Mouse (Mus musculus): ENCODE results near the gene Hist1h2ao. TPM values are rescaled to one million over a fixed set of nuclear protein-coding genes. Genes with fewer than 3 reads are reported as not detected.
"Not testable (repeated sequence)": the region's sequence is repeated elsewhere in the genome, so short reads cannot be mapped to it uniquely, and the experiment has no call there.

Hist1h2ao gene
- polyA plus RNA-seq, 1 experiment from 2014 or later = not detected

DNA sequence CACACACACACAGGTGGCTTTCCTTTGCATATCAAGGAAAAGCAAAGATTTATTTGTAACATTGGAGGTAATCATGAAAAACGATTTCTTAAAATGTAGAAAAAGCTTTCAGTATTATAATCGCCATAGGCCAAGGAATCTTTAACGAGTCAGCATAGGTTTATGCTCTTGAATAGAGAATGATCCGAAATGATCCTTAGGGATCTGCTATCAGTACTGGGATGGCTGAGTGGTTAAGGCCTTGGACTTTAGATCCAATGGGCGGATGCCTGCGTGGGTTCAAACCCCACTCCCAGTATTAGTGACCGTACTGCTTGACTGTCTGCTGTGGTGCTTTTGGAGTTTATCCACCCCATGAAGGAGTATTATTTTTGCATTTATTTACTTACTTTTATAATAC lies 14.7 kb upstream of the Hist1h2ao start:
- no peaks in the 10 kb centered on the region for H3K4me1 ChIP-seq (replicated peaks; ENCODE audit: control insufficient read depth, insufficient read depth, low read length)
- no peak for DNase-seq (ENCODE audit: low spot score)
- H3K4me3 ChIP-seq (ENCODE audit: low read depth, low read length) = no peak overlapping the region
- H3K27me3 ChIP-seq (ENCODE audit: control insufficient read depth, insufficient read depth, low read length) = no peaks in the 10 kb centered on the region
- H3K36me3 ChIP-seq (ENCODE audit: control insufficient read depth, insufficient read depth, low read length) = no peaks in the 10 kb centered on the region
- H3K4me2 ChIP-seq (replicated peaks; ENCODE audit: low read depth, low read length) = no peak overlapping the region
- no peak overlapping the region for H3K27ac ChIP-seq (ENCODE audit: low read depth, low read length)
- H3K9me3 ChIP-seq (ENCODE audit: control insufficient read depth, low read length) = no peaks in the 10 kb centered on the region
- ATAC-seq (ENCODE audit: low FRiP score) = no peak
- WGBS = 90% methylated on average over 7 of the region's 7 CpGs
- H3K9ac ChIP-seq (ENCODE audit: low read depth, low read length) = no peak overlapping the region

DNA sequence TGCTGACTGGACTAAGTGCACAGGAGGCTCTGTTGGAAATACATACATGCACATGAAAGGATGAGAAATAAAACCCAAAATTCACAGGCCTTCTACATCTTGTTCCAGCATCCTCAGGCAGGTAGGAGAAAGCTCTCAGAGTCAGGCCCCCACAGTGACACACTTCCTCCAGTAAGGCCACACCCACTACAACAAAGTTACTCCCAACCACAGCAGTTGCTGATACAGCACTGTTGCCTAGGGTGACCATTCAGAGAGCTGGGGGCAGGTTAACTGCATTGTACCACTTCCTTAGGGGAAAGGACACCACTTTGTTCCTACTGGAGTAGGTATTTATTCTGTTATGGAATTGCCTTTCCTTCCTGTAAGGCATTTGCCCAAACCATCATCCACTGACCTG lies 13.1 kb upstream of the Hist1h2ao start:
- not testable (repeated sequence) for H3K9me3 ChIP-seq (ENCODE audit: control insufficient read depth, low read length); H3K9ac ChIP-seq (ENCODE audit: low read depth, low read length); H3K4me2 ChIP-seq (replicated peaks; ENCODE audit: low read depth, low read length); H3K36me3 ChIP-seq (ENCODE audit: control insufficient read depth, insufficient read depth, low read length); H3K4me3 ChIP-seq (ENCODE audit: low read depth, low read length); ATAC-seq (ENCODE audit: low FRiP score); H3K4me1 ChIP-seq (replicated peaks; ENCODE audit: control insufficient read depth, insufficient read depth, low read length); H3K27me3 ChIP-seq (ENCODE audit: control insufficient read depth, insufficient read depth, low read length); H3K27ac ChIP-seq (ENCODE audit: low read depth, low read length); DNase-seq (ENCODE audit: low spot score)

DNA sequence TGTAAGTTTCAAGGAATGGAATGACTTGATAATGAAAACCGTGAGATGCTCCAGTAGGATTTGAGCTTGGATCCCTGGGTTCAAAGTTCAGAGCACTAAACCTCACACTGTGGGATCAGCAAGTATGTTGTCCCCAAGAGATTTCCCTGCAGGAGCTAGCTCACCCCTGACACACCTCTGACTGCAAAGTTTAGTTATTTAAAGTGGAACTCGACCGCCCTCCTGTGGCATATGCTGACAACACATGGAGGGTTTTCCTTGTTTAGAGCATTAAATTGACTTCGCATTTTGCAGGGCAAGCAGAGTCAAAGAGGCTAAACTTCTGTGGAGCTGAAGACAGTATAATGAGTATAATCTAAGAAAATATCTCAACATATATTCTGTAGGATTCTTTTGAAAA lies 7.2 kb upstream of the Hist1h2ao start:
- WGBS = no CpG with 5 or more reads among the region's 4 CpGs
- not testable (repeated sequence) for H3K27ac ChIP-seq (ENCODE audit: low read depth, low read length); H3K9ac ChIP-seq (ENCODE audit: low read depth, low read length); H3K27me3 ChIP-seq (ENCODE audit: control insufficient read depth, insufficient read depth, low read length); H3K9me3 ChIP-seq (ENCODE audit: control insufficient read depth, low read length); H3K4me2 ChIP-seq (replicated peaks; ENCODE audit: low read depth, low read length); H3K36me3 ChIP-seq (ENCODE audit: control insufficient read depth, insufficient read depth, low read length); DNase-seq (ENCODE audit: low spot score); H3K4me1 ChIP-seq (replicated peaks; ENCODE audit: control insufficient read depth, insufficient read depth, low read length); H3K4me3 ChIP-seq (ENCODE audit: low read depth, low read length)
- peak; percentile 75 for ATAC-seq (ENCODE audit: low FRiP score)

DNA sequence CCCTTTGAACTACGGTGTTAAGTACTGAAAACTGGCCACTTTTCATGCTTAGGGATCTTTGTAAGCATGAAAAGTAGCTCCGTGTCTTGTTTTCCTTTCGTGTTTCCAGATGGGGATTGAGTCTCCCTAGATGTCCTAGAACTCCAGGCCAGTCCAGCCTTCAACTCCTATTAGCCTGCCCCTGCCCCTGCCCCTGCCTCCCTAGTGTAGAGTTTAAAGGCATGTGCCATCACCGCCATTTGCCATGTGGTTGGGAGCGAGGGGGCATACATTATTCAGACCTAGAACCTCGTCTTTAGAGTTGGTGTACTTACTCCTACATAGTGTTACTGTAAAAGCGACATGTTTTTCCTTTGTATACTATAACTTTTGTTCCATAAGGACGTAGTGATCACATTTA lies 809 bp downstream of the Hist1h2ao start:
- H3K27ac ChIP-seq (ENCODE audit: low read depth, low read length); H3K4me3 ChIP-seq (ENCODE audit: low read depth, low read length); H3K9ac ChIP-seq (ENCODE audit: low read depth, low read length); H3K4me1 ChIP-seq (replicated peaks; ENCODE audit: control insufficient read depth, insufficient read depth, low read length); H3K27me3 ChIP-seq (ENCODE audit: control insufficient read depth, insufficient read depth, low read length); H3K36me3 ChIP-seq (ENCODE audit: control insufficient read depth, insufficient read depth, low read length); H3K9me3 ChIP-seq (ENCODE audit: control insufficient read depth, low read length); DNase-seq (ENCODE audit: low spot score); H3K4me2 ChIP-seq (replicated peaks; ENCODE audit: low read depth, low read length): not testable (repeated sequence)
- no CpG with 5 or more reads among the region's 8 CpGs for WGBS
- ATAC-seq (ENCODE audit: low FRiP score) = peak; percentile 48

DNA sequence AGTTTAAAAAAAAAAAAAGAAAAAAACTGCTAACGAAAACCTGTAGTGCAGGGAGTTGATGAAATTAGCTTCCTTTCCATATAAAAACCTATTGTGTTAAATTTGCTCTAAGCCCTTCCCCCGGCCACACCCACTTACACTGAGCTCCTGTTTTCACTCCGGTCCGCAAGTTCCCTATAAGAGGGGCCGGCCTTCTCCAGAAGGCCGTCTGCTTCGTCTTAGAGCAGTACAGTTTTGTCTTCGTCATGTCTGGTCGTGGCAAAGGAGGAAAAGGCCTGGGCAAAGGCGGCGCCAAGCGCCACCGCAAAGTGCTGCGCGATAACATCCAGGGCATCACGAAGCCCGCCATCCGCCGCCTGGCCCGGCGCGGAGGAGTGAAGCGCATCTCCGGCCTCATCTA lies 1.3 kb downstream of the Hist1h2ao start, which contains the start of gene Hist1h4m:
Gene Hist1h4m, plus strand, starts transcription at position 208 of the 400 bp plus-strand sequence.
- not testable (repeated sequence) for DNase-seq (ENCODE audit: low spot score); H3K9ac ChIP-seq (ENCODE audit: low read depth, low read length); H3K27me3 ChIP-seq (ENCODE audit: control insufficient read depth, insufficient read depth, low read length); H3K4me1 ChIP-seq (replicated peaks; ENCODE audit: control insufficient read depth, insufficient read depth, low read length); H3K4me3 ChIP-seq (ENCODE audit: low read depth, low read length); H3K9me3 ChIP-seq (ENCODE audit: control insufficient read depth, low read length); H3K36me3 ChIP-seq (ENCODE audit: control insufficient read depth, insufficient read depth, low read length); H3K27ac ChIP-seq (ENCODE audit: low read depth, low read length)
- H3K4me2 ChIP-seq (replicated peaks; ENCODE audit: low read depth, low read length) = peak within 1 kb of the TSS; percentile 11; the same call in 1 of the 2 replicates
- ATAC-seq (ENCODE audit: low FRiP score) = peak; percentile 54
- no CpG with 5 or more reads among the region's 24 CpGs for WGBS

DNA sequence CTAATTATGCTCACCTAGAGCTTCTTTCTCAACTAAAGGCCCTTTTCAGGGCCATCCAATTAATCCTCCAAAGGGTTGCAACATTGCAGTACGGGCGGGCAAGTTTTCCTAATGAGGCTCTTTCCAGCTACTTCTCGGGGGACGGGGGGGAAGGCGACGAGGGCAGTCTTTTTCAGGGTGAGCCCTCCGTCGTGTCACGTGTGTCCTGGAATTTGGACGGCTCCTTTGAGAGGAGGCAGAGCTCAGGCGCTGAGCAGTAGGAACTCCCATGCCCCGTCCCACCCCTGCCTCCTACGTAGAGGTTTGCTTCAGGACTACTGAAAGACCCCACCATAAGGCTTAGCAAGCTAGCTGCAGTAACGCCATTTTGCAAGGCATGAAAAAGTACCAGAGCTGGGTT lies 1.8 kb downstream of the Hist1h2ao start:
- not testable (repeated sequence) for H3K4me1 ChIP-seq (replicated peaks; ENCODE audit: control insufficient read depth, insufficient read depth, low read length); H3K36me3 ChIP-seq (ENCODE audit: control insufficient read depth, insufficient read depth, low read length); DNase-seq (ENCODE audit: low spot score); H3K9ac ChIP-seq (ENCODE audit: low read depth, low read length); H3K27ac ChIP-seq (ENCODE audit: low read depth, low read length); H3K4me3 ChIP-seq (ENCODE audit: low read depth, low read length); H3K27me3 ChIP-seq (ENCODE audit: control insufficient read depth, insufficient read depth, low read length); H3K9me3 ChIP-seq (ENCODE audit: control insufficient read depth, low read length)
- peak; percentile 66 for ATAC-seq (ENCODE audit: low FRiP score)
- WGBS = under 1% methylated on average over 14 of the region's 14 CpGs
- peak overlapping the region; percentile 11; the same call in 1 of the 2 replicates for H3K4me2 ChIP-seq (replicated peaks; ENCODE audit: low read depth, low read length)

DNA sequence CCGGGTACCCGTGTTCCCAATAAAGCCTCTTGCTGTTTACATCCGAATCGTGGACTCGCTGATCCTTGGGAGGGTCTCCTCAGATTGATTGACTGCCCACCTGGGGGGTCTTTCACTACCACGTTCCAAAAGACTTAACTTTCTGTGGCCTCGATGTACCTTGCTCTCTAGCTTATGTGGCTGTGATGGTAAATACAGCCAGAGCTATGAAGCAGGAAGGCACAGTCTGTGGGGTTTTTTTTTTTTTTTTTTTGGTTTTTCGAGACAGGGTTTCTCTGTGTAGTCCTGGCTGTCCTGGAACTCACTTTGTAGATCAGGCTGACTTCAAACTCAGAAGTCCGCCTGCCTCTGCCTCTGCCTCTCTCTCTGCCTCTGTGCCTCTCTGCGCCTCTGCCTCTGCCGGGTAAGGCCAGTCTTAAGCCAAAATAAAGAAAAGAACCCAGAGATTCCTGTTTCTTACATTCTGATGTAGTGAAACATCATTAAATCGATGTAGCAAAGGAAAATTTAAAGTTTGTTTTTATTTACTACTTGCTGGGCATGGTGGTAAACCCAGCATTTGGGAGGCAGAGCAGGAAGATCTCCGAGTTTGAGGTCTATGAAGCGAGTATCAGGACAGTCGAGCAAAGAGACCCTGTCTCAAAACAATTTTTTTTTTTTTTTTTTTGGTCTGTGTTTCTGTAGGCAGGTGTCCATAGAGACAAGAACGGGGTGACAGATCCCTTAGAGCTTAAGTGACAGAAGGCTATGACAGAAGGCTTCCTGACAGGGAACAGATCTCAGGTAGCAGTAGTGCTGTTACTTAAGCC lies 10.0 kb downstream of the Hist1h2ao start:
- DNase-seq (ENCODE audit: low spot score); H3K4me3 ChIP-seq (ENCODE audit: low read depth, low read length); H3K36me3 ChIP-seq (ENCODE audit: control insufficient read depth, insufficient read depth, low read length); H3K27ac ChIP-seq (ENCODE audit: low read depth, low read length); H3K4me2 ChIP-seq (replicated peaks; ENCODE audit: low read depth, low read length); H3K9ac ChIP-seq (ENCODE audit: low read depth, low read length); H3K4me1 ChIP-seq (replicated peaks; ENCODE audit: control insufficient read depth, insufficient read depth, low read length); H3K9me3 ChIP-seq (ENCODE audit: control insufficient read depth, low read length); H3K27me3 ChIP-seq (ENCODE audit: control insufficient read depth, insufficient read depth, low read length); ATAC-seq (ENCODE audit: low FRiP score): not testable (repeated sequence)
- WGBS = 76% methylated on average over 6 of the region's 16 CpGs

DNA sequence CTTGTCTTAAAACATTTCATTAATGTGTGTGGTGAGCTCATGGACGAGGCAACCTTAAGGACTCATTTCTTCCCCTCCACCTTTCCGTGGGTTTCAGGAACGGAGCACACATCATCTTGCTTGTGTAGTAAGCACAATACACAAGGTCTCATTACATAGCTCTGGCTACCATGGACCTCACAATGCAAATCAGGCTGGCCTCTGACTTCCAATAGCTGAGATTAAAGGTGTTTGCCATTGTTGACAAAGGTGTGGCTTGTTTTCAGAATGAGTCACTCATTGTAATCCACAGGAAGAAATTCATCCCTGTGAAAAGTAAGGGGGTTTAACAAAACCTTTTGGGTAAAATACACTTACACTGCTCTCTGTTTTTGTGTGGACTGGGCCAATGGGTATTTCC lies 18.2 kb downstream of the Hist1h2ao start:
- H3K9me3 ChIP-seq (ENCODE audit: control insufficient read depth, low read length) = no peaks in the 10 kb centered on the region
- no peak overlapping the region for H3K27ac ChIP-seq (ENCODE audit: low read depth, low read length)
- H3K4me2 ChIP-seq (replicated peaks; ENCODE audit: low read depth, low read length) = no peak overlapping the region
- no peak overlapping the region for H3K9ac ChIP-seq (ENCODE audit: low read depth, low read length)
- H3K36me3 ChIP-seq (ENCODE audit: control insufficient read depth, insufficient read depth, low read length) = no peaks in the 10 kb centered on the region
- H3K27me3 ChIP-seq (ENCODE audit: control insufficient read depth, insufficient read depth, low read length) = no peaks in the 10 kb centered on the region
- ATAC-seq (ENCODE audit: low FRiP score) (no peak), DNase-seq (ENCODE audit: low spot score) (no peak)
- H3K4me1 ChIP-seq (replicated peaks; ENCODE audit: control insufficient read depth, insufficient read depth, low read length) = no peaks in the 10 kb centered on the region
- WGBS = 94% methylated on average over 3 of the region's 3 CpGs
- H3K4me3 ChIP-seq (ENCODE audit: low read depth, low read length) = no peak overlapping the region

DNA sequence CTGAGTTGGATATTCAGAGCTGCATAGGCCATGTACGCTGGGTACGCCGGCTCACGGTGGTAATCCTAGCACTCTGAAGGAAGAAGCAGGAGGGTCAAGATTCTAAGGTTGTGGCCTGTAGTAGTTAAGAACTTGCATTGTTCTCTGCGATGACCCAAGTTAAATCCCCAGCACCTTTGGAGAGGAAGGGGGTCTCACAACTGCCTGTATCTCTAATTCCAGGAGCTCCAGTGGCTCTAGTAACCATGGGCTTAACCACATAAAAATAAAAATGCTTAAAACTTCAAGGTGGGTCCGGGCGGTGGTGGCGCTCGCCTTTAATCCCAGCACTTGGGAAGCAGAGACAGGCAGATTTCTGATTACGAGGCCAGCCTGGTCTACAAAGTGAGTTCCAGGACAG lies 20.1 kb downstream of the Hist1h2ao start:
- no peak overlapping the region for H3K4me2 ChIP-seq (replicated peaks; ENCODE audit: low read depth, low read length)
- H3K27ac ChIP-seq (ENCODE audit: low read depth, low read length) = no peak overlapping the region
- H3K4me1 ChIP-seq (replicated peaks; ENCODE audit: control insufficient read depth, insufficient read depth, low read length) = no peaks in the 10 kb centered on the region
- no peaks in the 10 kb centered on the region for H3K9me3 ChIP-seq (ENCODE audit: control insufficient read depth, low read length)
- no peaks in the 10 kb centered on the region for H3K36me3 ChIP-seq (ENCODE audit: control insufficient read depth, insufficient read depth, low read length)
- H3K27me3 ChIP-seq (ENCODE audit: control insufficient read depth, insufficient read depth, low read length) = no peaks in the 10 kb centered on the region
- ATAC-seq (ENCODE audit: low FRiP score) = no peak
- no peak overlapping the region for H3K9ac ChIP-seq (ENCODE audit: low read depth, low read length)
- 87% methylated on average over 10 of the region's 10 CpGs for WGBS
- no peak for DNase-seq (ENCODE audit: low spot score)
- no peak overlapping the region for H3K4me3 ChIP-seq (ENCODE audit: low read depth, low read length)
